Mouse (Mus musculus) brain, embryonic 14.5 days (tissue): ENCODE data around the gene Kcnk5.

Experiments
- CTCF ChIP-seq: fragments of 200-500 bp; IDR thresholded peaks from 2 replicates; pipeline ENCODE4 v1.5.1; 2012; ENCODE audit warnings: inconsistent platforms, mild to moderate bottlenecking, moderate library complexity, borderline replicate concordance; ENCODE audit not compliant: insufficient read depth, insufficient read length; ENCODE audit errors: extremely low read depth
- POLR2A ChIP-seq: fragments of 200-500 bp; IDR thresholded peaks from 2 replicates; pipeline ENCODE4 v1.6.1; 2012; ENCODE audit warnings: mild to moderate bottlenecking, inconsistent platforms, borderline replicate concordance; ENCODE audit not compliant: poor library complexity, insufficient read depth, insufficient read length, severe bottlenecking; ENCODE audit errors: extremely low read depth

GRCm38 (mm10) chr14:20179731-20180280 lies 1.8 kb downstream of the Kcnk5 start:
- no peak for TF ChIP-seq POLR2A
- no peak for TF ChIP-seq CTCF
